Mouse (Mus musculus) kidney, embryonic 15.5 days (tissue): ENCODE results near the gene Ptprd. TPM values are rescaled to one million over a fixed set of nuclear protein-coding genes. Genes with fewer than 3 reads are reported as not detected.

Experiments
- ATAC-seq: fragments of 200-750 bp; cut with Nextera tagmentation; replicated peaks from 2 replicates; pipeline ENCODE4 v1.8.0; 2017; ENCODE audit warnings: moderate TSS enrichment; ENCODE audit not compliant: low FRiP score
- H3K27ac ChIP-seq: fragments of 300-500 bp; sonication (generic); 2 replicates; pipeline ENCODE4 v1.5.1; 2015; ENCODE audit warnings: mild to moderate bottlenecking, inconsistent platforms
- H3K27me3 ChIP-seq: fragments of 300-500 bp; sonication (generic); 2 replicates; pipeline ENCODE4 v1.6.1; 2015; ENCODE audit warnings: inconsistent platforms
- H3K36me3 ChIP-seq: fragments of 300-500 bp; sonication (generic); 2 replicates; pipeline ENCODE4 v1.6.1; 2015; ENCODE audit warnings: inconsistent platforms
- H3K4me1 ChIP-seq: fragments of 300-500 bp; sonication (generic); 2 replicates; pipeline ENCODE4 v1.6.1; 2015; ENCODE audit warnings: inconsistent platforms
- H3K4me2 ChIP-seq: fragments of 300-500 bp; sonication (generic); 2 replicates; pipeline ENCODE4 v1.6.1; 2015; ENCODE audit warnings: moderate library complexity, mild to moderate bottlenecking, inconsistent platforms
- H3K4me3 ChIP-seq: fragments of 300-500 bp; sonication (generic); replicated peaks from 2 replicates; pipeline ENCODE4 v1.5.1; 2015; ENCODE audit warnings: mild to moderate bottlenecking, inconsistent platforms
- H3K9ac ChIP-seq: fragments of 300-500 bp; sonication (generic); 2 replicates; pipeline ENCODE4 v1.6.1; 2015; ENCODE audit warnings: mild to moderate bottlenecking, inconsistent platforms
- H3K9me3 ChIP-seq: fragments of 300-500 bp; sonication (generic); replicated peaks from 2 replicates; pipeline ENCODE4 v1.6.1; 2016; ENCODE audit warnings: inconsistent platforms
- WGBS: fragments of 180-500 bp; shearing (Covaris S2); methylation state at CpG from one replicate; pipeline ENCODE4 v1.1.7; 2015; ENCODE audit warnings: mixed read lengths; 5-methylcytosine and 5-hydroxymethylcytosine counted together
- polyA plus RNA-seq: library from polyadenylated mRNA; unstranded; fragments of >200 nt; fragmentation: Nextera tagmentation; extraction: Ambion mirVana; gene quantifications from 2 replicates; pipeline ENCODE4 v1.2.1, GENCODE M21; 2015

Gene Ptprd
- polyA plus RNA-seq, 1 experiment from 2014 or later = 21.6 TPM

DNA sequence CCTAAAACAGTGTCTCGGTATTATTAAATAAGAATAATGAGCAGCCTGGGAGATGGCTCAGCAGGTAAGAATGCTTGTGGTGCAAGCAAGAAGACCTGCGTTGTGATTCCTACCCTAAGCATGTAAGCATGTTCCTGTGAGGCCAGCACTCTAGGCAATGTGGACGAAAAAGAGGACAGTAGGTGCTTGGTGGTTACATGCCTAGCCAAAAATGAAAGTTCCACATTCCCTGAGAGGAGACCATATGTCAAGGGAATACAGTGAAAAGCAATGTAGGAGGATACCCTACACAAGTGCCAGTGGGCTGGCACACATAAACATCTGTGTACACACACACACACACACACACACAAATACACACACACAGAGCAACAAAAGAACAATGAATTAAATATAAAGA is 2028.7 kb downstream of the Ptprd start:
- ATAC-seq = no peak
- 85% methylated on average over 3 of the region's 3 CpGs for WGBS
- H3K9me3 ChIP-seq = no peaks in the 10 kb centered on the region

DNA sequence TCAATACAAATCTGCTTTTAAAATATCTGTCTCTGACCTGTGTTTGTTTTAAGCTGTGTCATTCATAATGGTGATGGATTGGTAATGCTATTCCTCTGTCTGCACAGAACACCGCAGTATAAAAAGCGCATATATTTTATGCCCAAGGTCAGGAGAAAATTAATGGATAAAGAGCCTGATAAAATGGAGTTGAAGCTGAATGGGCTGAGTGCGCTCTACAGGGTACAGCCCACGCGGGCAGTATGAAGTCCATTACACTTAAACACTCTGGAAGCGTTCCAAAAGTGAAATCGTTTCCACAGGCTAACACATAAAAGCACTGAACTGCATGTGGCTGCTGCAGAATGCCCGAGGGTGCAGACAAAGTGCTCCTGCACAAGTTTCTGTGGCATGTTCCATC is 2032.3 kb downstream of the Ptprd start:
- H3K4me2 ChIP-seq = no peak overlapping the region
- no peak; the same call in 1 of the 2 replicates for ATAC-seq

More for the DNA sequence above, 2028.7 kb downstream of the Ptprd start:
- Histone ChIP-seq H3K4me1 (0 out of 2 replicates have a peak, but pooled peaks cover 5% of the 10 kb centered on the region), H3K36me3 (no peaks in the 10 kb centered on the region), H3K9ac (no peak overlapping the region), H3K27me3 (no peaks in the 10 kb centered on the region), H3K4me2 (no peak overlapping the region), H3K4me3 (no peak overlapping the region), H3K27ac (no peak overlapping the region)

DNA sequence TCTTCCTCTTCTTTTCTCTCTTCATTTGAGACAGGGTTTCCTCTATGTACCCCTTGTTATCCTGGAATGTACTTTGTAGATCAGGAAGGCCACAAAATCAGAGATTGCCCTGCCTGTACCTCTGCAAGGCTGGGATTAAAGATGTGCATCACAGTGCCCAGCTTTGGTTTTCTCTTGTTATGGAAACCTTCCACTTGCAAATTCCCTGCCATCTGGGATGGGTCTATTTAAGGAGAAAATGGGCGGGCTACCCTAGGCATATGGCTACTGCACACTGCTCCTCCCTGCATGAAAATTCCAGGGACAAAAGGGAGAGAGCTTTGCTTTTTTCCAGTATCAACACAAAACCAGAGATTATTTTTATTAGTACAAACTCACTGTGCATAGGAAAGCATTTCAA is 2036.7 kb downstream of the Ptprd start:
- H3K4me1 ChIP-seq = 0 out of 2 replicates have a peak, but pooled peaks cover 5% of the 10 kb centered on the region
- no peak overlapping the region for H3K4me3 ChIP-seq
- no peak overlapping the region for H3K9ac ChIP-seq
- WGBS = 89% methylated on average over 1 of the region's 1 CpGs
- H3K36me3 ChIP-seq = no peaks in the 10 kb centered on the region
- no peaks in the 10 kb centered on the region for H3K27me3 ChIP-seq
- no peaks in the 10 kb centered on the region for H3K9me3 ChIP-seq
- no peak for ATAC-seq
- no peak overlapping the region for H3K4me2 ChIP-seq
- H3K27ac ChIP-seq = no peak overlapping the region

More for the DNA sequence above, 2032.3 kb downstream of the Ptprd start:
- 51% methylated on average over 8 of the region's 8 CpGs for WGBS
- no peaks in the 10 kb centered on the region for H3K36me3 ChIP-seq
- no peak overlapping the region for H3K4me3 ChIP-seq
- H3K9ac ChIP-seq = no peak overlapping the region
- no peak overlapping the region for H3K27ac ChIP-seq
- H3K9me3 ChIP-seq = no peaks in the 10 kb centered on the region
- H3K27me3 ChIP-seq = no peaks in the 10 kb centered on the region
- H3K4me1 ChIP-seq = 0 out of 2 replicates have a peak, but pooled peaks cover 5% of the 10 kb centered on the region

DNA sequence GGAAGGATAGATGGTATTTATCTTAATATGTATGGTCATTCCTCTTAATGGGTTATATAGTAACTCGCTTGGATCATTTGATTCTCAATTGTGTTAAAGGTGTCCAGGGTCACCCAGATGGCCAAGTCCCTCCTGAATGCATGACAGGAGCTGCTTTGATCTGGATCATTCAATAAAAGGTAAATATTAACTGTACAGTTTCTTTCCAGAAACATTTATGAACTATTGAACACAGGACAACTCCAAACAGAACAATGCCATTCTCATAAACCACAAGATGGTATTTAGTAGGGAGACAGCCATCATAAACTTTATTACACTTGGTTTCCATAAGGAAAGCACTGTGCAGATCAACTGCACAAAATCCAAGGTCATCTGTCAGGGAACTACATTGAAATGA is 2056.0 kb downstream of the Ptprd start:
- Histone ChIP-seq H3K4me3 (no peak overlapping the region), H3K9me3 (no peaks in the 10 kb centered on the region), H3K27me3 (no peaks in the 10 kb centered on the region), H3K27ac (no peak overlapping the region), H3K4me1 (no peaks in the 10 kb centered on the region), H3K36me3 (no peaks in the 10 kb centered on the region), H3K9ac (no peak overlapping the region), H3K4me2 (no peak overlapping the region)
- ATAC-seq = no peak
- 76% methylated on average over 1 of the region's 1 CpGs for WGBS

DNA sequence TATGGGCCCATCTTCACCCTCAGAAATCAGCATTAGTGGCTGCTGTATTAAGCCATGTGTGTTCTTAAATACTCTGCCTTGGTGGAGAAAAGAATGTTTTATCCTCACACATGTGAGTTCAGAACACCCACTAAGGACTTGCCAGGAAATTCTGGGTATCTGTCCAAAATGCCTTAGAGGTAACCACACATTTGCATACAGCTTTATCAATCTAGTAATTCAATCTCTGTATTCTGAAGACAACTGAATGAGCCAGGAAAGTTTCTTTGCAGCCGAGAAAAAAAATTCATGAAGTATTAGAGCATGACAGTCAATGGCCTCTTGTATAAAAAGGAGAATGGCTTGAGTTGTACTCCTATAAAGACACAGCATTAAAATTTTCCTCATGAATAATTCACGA is 2057.6 kb downstream of the Ptprd start:
- no peaks in the 10 kb centered on the region for H3K4me1 ChIP-seq
- no peak overlapping the region for H3K4me3 ChIP-seq
- no peak overlapping the region for H3K4me2 ChIP-seq
- ATAC-seq = no peak
- H3K9ac ChIP-seq = no peak overlapping the region
- 56% methylated on average over 2 of the region's 2 CpGs for WGBS
- no peaks in the 10 kb centered on the region for H3K27me3 ChIP-seq
- H3K36me3 ChIP-seq = no peaks in the 10 kb centered on the region
- H3K9me3 ChIP-seq = no peaks in the 10 kb centered on the region
- H3K27ac ChIP-seq = no peak overlapping the region

DNA sequence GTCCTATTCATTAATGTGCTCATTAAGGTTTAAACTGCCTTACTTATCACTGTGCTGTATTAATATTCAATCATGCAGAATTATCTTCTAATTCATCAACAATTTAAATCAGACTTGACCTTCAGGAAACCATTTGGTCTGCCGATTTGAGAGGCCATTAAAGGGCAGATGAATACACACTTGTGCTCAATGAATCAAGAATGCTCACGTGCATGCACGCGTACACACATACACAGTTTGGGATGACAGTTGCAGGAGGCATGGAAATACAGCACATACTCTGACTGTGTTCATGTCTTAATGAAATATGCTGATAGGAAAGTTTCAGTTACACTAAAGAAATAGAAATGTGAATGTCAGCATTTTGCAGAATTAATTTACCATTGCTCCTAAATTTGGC is 2066.8 kb downstream of the Ptprd start:
- no peaks in the 10 kb centered on the region for H3K9me3 ChIP-seq
- H3K27ac ChIP-seq = no peak overlapping the region
- no peak overlapping the region for H3K4me2 ChIP-seq
- H3K4me1 ChIP-seq = no peaks in the 10 kb centered on the region
- WGBS = 78% methylated on average over 4 of the region's 4 CpGs
- H3K27me3 ChIP-seq = no peaks in the 10 kb centered on the region
- H3K4me3 ChIP-seq = no peak overlapping the region
- no peak overlapping the region for H3K9ac ChIP-seq
- H3K36me3 ChIP-seq = no peaks in the 10 kb centered on the region
- no peak for ATAC-seq

DNA sequence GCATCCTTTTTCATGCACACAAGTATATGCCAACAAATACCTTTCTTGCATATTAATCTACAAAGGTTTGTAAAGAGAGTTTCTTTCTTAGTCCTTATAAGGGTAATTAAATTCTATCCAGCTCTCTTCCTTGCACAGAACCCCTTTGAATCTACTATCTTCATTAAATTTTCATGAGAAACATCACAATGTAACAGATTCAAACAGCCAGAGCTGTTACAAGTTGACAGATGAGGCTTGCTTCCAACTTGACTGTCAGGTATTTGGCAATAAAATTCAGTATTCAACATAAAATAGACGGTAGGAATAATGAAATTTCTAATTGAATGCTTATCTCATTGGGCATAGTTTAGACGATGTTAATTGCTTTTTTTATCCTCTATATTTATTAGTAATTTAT is 2067.4 kb downstream of the Ptprd start:
- Histone ChIP-seq H3K36me3 (no peaks in the 10 kb centered on the region), H3K27ac (no peak overlapping the region), H3K9ac (no peak overlapping the region), H3K4me2 (no peak overlapping the region), H3K4me1 (no peaks in the 10 kb centered on the region), H3K9me3 (no peaks in the 10 kb centered on the region), H3K27me3 (no peaks in the 10 kb centered on the region), H3K4me3 (no peak overlapping the region)
- ATAC-seq = no peak
- 63% methylated on average over 2 of the region's 2 CpGs for WGBS

DNA sequence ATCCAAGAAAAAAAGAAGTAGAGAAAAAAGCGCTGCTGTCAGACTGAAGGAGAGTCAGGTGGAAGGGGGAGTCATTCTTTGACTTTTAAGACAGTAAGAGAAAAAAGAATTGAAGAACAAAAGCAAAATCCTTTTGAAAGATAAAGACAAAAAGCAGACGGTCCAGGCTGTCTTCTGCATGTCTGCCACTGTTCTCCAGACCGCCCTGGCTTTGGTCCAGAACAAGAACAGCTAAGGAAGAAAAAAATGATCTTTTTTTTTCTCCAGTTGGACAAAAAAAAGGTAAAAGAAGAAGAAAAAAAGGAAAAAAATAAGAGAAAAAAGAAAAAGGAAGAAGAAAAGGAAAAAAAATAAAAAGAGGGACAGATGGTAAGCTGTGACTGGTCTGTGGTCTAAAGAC is 2073.9 kb downstream of the Ptprd start:
- H3K4me3 ChIP-seq = no peak overlapping the region
- no peak overlapping the region for H3K4me2 ChIP-seq
- no peak for ATAC-seq
- no peaks in the 10 kb centered on the region for H3K36me3 ChIP-seq
- H3K9ac ChIP-seq = no peak overlapping the region
- WGBS = 82% methylated on average over 3 of the region's 3 CpGs
- H3K27ac ChIP-seq = no peak overlapping the region
- no peaks in the 10 kb centered on the region for H3K4me1 ChIP-seq
- no peaks in the 10 kb centered on the region for H3K9me3 ChIP-seq
- no peaks in the 10 kb centered on the region for H3K27me3 ChIP-seq

DNA sequence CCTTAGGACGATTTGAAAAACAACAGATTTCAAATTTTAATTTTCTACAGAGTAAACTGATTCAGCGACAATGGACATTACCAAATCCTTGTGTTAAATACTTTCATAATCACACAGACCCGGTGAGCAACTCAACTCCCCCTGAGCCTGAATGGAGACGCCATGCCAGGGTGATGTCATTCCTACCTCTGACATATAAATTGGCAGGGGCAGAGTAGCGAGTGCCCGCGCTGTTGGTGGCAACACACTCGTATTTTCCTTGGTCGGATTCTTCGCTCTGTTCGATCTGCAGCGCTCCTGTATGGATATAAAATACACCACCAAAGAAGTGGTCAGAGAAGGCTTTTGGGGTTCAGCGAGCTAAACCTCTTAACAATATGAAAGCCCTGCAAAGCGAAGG is 2075.1 kb downstream of the Ptprd start:
- H3K27ac ChIP-seq = no peak overlapping the region
- H3K9ac ChIP-seq = no peak overlapping the region
- H3K4me3 ChIP-seq = no peak overlapping the region
- WGBS = 91% methylated on average over 14 of the region's 14 CpGs
- H3K9me3 ChIP-seq = no peaks in the 10 kb centered on the region
- H3K4me1 ChIP-seq = no peaks in the 10 kb centered on the region
- ATAC-seq = no peak
- no peak overlapping the region for H3K4me2 ChIP-seq
- 0 out of 2 replicates have a peak, but pooled peaks cover 3% of the 10 kb centered on the region for H3K36me3 ChIP-seq
- no peaks in the 10 kb centered on the region for H3K27me3 ChIP-seq

DNA sequence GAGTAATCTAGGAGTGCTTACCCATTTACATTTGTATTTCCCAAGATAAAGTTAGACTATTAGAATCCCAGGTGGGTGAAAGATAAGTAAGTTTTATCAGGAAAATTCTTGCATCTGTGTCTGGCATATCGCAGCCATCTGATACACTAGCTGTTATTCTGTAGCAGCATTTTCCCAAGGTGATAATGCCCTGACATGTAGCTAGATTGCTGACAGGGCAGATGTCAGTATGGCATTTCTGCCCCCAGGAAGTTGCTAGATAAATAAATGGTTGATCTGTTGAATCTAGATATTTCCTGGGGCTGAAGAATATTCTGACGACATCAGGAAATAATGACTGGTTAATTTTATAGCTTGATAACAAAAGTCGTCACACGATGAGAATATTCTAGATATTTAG is 2119.9 kb downstream of the Ptprd start:
- H3K27ac ChIP-seq = no peak overlapping the region
- no peak overlapping the region for H3K4me3 ChIP-seq
- H3K36me3 ChIP-seq = peaks cover 21% of the 10 kb centered on the region
- no peaks in the 10 kb centered on the region for H3K9me3 ChIP-seq
- no peaks in the 10 kb centered on the region for H3K27me3 ChIP-seq
- no peak overlapping the region for H3K9ac ChIP-seq
- ATAC-seq = no peak
- H3K4me1 ChIP-seq = no peaks in the 10 kb centered on the region
- H3K4me2 ChIP-seq = no peak overlapping the region
- WGBS = 87% methylated on average over 4 of the region's 4 CpGs

DNA sequence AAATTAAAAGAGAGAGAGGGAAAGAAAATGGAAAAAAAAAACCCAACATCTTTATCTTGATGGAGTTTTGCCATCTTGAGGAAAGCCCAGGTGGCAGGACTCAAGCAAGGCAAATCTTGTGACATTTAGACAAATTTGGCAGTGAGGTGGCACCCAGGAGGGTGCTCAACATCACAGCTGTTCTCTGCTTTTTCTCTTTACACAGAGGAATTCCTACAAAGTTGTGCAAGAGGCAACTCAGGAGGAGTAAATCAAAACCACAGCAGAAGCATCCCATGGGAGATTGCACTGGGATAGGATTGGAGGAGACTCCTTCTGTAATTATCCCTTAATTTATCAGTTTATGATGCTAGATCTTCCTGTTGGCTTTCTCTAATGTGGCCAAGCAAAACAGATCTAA is 2121.9 kb downstream of the Ptprd start:
- ATAC-seq = no peak
- H3K9ac ChIP-seq = no peak overlapping the region
- H3K4me1 ChIP-seq = no peaks in the 10 kb centered on the region
- H3K27me3 ChIP-seq = no peaks in the 10 kb centered on the region
- H3K36me3 ChIP-seq = peaks cover 28% of the 10 kb centered on the region
- no peak overlapping the region for H3K4me3 ChIP-seq
- no peaks in the 10 kb centered on the region for H3K9me3 ChIP-seq
- no peak overlapping the region for H3K27ac ChIP-seq
- no peak overlapping the region for H3K4me2 ChIP-seq

DNA sequence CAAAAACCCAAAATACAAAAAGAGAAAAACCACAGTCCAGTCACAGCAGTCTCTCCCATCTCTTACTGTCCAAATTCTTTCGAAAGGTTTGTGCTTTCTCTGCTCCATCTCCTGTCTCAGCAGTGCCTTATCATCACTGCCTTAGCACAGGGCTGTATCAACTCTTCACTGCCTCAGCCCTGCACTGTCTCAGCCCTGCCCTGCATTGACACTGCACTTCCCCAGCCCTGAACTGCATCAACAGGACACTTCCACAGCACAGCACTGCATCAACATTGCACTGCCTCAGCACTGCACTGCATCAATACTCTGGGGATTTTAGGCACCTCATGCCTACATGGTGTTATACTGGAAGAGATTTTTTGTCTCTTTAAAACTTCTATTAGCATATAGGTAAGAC is 2135.7 kb downstream of the Ptprd start:
- Histone ChIP-seq H3K27ac (no peak overlapping the region), H3K4me2 (no peak overlapping the region), H3K4me1 (no peaks in the 10 kb centered on the region), H3K27me3 (no peaks in the 10 kb centered on the region), H3K9ac (no peak overlapping the region), H3K4me3 (no peak overlapping the region), H3K9me3 (no peaks in the 10 kb centered on the region), H3K36me3 (peaks cover 14% of the 10 kb centered on the region)
- ATAC-seq = no peak
- 70% methylated on average over 1 of the region's 1 CpGs for WGBS

DNA sequence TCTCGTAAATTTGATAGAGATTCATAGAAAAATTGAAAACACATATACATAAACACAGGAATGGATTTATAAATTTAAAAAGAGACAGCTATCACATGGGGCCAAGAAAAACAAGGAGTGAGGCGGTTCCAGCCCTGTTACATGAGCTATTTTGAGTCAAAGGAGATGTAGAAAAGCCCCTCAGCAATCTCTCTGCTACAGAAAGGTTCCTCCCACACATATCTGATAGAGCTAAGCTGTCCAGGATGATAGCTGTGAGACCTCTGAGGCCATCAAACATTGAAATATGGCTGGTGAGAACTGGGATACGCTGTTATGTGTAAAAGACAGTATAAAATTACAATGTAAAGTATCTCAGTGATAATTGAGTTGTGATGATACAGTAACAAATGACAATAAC is 2138.5 kb downstream of the Ptprd start:
- 38% methylated on average over 3 of the region's 3 CpGs for WGBS
- Histone ChIP-seq H3K9ac (no peak overlapping the region), H3K4me2 (no peak overlapping the region), H3K4me3 (no peak overlapping the region), H3K27ac (no peak overlapping the region), H3K27me3 (no peaks in the 10 kb centered on the region), H3K9me3 (no peaks in the 10 kb centered on the region), H3K36me3 (peaks cover 16% of the 10 kb centered on the region), H3K4me1 (no peaks in the 10 kb centered on the region)
- ATAC-seq = 0 out of 2 replicates have a peak, but pooled peaks have one; percentile 43
